Mouse (Mus musculus): ENCODE measurements at regions not wholly inside any gene's neighbourhood (a gene's known extent, or its start where the extent isn't known, plus 50 kb on each side); places are given as distances from the start of the nearest gene placed in this dataset.

DNA sequence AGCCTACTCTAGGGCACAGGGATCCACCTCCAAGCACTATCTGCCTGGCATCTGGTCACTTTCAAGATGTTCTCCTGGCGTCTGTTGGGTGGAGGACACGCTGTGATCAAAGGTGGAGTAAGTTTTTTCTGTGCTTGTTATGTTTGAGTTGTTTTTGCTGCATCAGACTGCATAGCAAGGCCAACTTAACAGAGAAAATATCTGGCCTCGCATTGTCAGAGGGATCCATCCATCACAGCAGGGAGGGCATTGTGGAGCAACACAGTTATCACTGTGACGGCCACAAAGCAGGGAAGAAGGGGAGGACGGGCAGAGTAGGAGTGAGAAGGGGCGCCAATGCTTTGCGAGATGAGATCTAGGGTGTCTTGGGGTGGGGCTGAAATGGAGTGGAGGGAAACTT is 74.7 kb upstream of the Cacna2d3 start:
- TF ChIP-seq CTCF (IDR thresholded peaks at IDR 0.05; ENCODE audit: extremely low read depth, insufficient read length, insufficient replicate concordance, low read depth, low read length) (no peak), POLR2A (IDR thresholded peaks at IDR 0.05; ENCODE audit: low read depth, low read length) (no peak)

Data from small intestine, adult 2 months (tissue).